Mouse (Mus musculus) thymus, adult 2 months (tissue): ENCODE measurements around the gene Nudt21.

Experiments
- CTCF ChIP-seq: fragments of 200-500 bp; IDR thresholded peaks from 2 replicates; pipeline ENCODE4 v1.5.1; 2012; ENCODE audit warnings: mild to moderate bottlenecking, control low read depth, low read length, moderate library complexity, borderline replicate concordance; ENCODE audit not compliant: control insufficient read depth, poor library complexity, insufficient read depth; ENCODE audit errors: extremely low read depth
- POLR2A ChIP-seq: fragments of 200-500 bp; IDR thresholded peaks from 2 replicates; pipeline ENCODE4 v1.6.1; 2012; ENCODE audit warnings: mild to moderate bottlenecking, low read length, control low read depth, moderate library complexity; ENCODE audit not compliant: control insufficient read depth, poor library complexity, insufficient read depth; ENCODE audit errors: extremely low read depth

GRCm38 (mm10) chr8:94068793-94069192 is 32.0 kb upstream of the Nudt21 start:
- no peak for TF ChIP-seq POLR2A
- TF ChIP-seq CTCF = no peak
